ENCODE assay signal across 12 mouse cellular contexts in the genomic region with DNA sequence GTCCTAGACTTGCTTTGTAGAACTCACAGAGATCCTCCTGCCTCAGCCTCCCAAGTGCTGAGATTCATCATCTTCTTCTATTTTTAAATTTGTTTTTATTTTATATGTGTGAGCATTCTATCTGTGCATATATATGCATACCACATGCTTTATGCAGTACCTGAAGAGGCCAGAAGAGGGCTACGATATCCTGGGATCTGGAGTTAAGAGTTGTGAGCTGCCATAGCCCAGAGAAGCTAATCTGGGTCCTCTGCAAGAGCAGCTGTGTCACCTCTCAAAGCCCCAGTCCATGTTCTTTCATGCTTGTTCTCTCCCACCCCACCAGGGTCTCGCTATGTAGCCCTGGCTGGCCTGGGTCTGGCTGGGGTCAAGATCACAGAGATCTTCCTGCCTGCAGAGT.
DNase-seq lines count a peak whose midpoint lies in the region; ATAC-seq and TF ChIP-seq lines count a peak whose summit lies in the region.
"Had no signal": no experiment of that assay in that cellular context is flagged by ENCODE, and none has a peak within 500 bp of the region (broad histone marks: within the 10 kb centered on the region; RNA-seq: fewer than 3 reads in every experiment).

No protein-coding gene starts in this region.

- TF ChIP-seq CTCF in forebrain, postnatal 0 days (IDR thresholded peaks at IDR 0.05; ENCODE audit: low read depth) = peak; percentile 36; the same call in 1 of the 2 replicates
- peak; percentile 53 for TF ChIP-seq CTCF in lung, postnatal 0 days (IDR thresholded peaks at IDR 0.05)
- TF ChIP-seq CTCF in lung, adult 2 months (IDR thresholded peaks at IDR 0.05; ENCODE audit: insufficient read depth, low read length) = no peak

- no peak overlapping the region for H3K4me3 ChIP-seq in forebrain, postnatal 0 days (ENCODE audit: low read depth, low read length)
- H3K4me3 ChIP-seq in forebrain, embryonic 13.5 days = no peak overlapping the region
- H3K4me3 ChIP-seq in lung, postnatal 0 days (ENCODE audit: low read depth, low read length) = no peak overlapping the region
- no peak overlapping the region for H3K4me3 ChIP-seq in lung, adult 2 months (replicated peaks; ENCODE audit: extremely low read depth, low read depth, low read length)
- H3K4me3 ChIP-seq: lung, embryonic 15.5 days; neural tube, embryonic 15.5 days had no signal

- 90% methylated on average over 2 of the region's 2 CpGs for WGBS in forebrain, postnatal 0 days
- 90% methylated on average over 2 of the region's 2 CpGs for WGBS in forebrain, embryonic 13.5 days
- WGBS in lung, postnatal 0 days = 92% methylated on average over 2 of the region's 2 CpGs
- WGBS in lung, adult 2 months = 89% methylated on average over 2 of the region's 2 CpGs

- TF ChIP-seq EP300 in lung, postnatal 0 days (IDR thresholded peaks at IDR 0.05) = no peak

- intact Hi-C loops in left cerebral cortex, postnatal 14 days (cut with DNase I) = no loop called here

- H3K4me2 ChIP-seq in forebrain, postnatal 0 days (ENCODE audit: low read depth) = no peak overlapping the region
- H3K4me2 ChIP-seq in forebrain, embryonic 13.5 days = no peak overlapping the region
- H3K4me2 ChIP-seq in lung, postnatal 0 days (replicated peaks; ENCODE audit: low read depth, low read length) = no peak overlapping the region
- H3K4me2 ChIP-seq: lung, embryonic 15.5 days; neural tube, embryonic 15.5 days had no signal

- no peak for ATAC-seq in forebrain, postnatal 0 days
- ATAC-seq in forebrain, embryonic 13.5 days = no peak
- no peak for ATAC-seq in lung, postnatal 0 days
- ATAC-seq: inflammation-experienced regulatory T-cells, adult 6 months had no signal

- H3K9me3 ChIP-seq in forebrain, postnatal 0 days (ENCODE audit: low read length) = no peaks in the 10 kb centered on the region
- no peaks in the 10 kb centered on the region for H3K9me3 ChIP-seq in forebrain, embryonic 13.5 days (replicated peaks)
- H3K9me3 ChIP-seq in lung, postnatal 0 days (ENCODE audit: low read length) = no peaks in the 10 kb centered on the region
- H3K9me3 ChIP-seq: lung, embryonic 15.5 days; neural tube, embryonic 15.5 days had no signal

- H3K9ac ChIP-seq in forebrain, postnatal 0 days = no peak overlapping the region
- no peak overlapping the region for H3K9ac ChIP-seq in forebrain, embryonic 13.5 days
- H3K9ac ChIP-seq in lung, postnatal 0 days (replicated peaks; ENCODE audit: low read depth) = no peak overlapping the region
- H3K9ac ChIP-seq: lung, embryonic 15.5 days; neural tube, embryonic 15.5 days had no signal

- no peaks in the 10 kb centered on the region for H3K4me1 ChIP-seq in forebrain, postnatal 0 days (ENCODE audit: insufficient read depth)
- H3K4me1 ChIP-seq in forebrain, embryonic 13.5 days = no peaks in the 10 kb centered on the region
- no peaks in the 10 kb centered on the region for H3K4me1 ChIP-seq in lung, postnatal 0 days (ENCODE audit: insufficient read depth, low read depth, low read length)
- peaks cover 10% of the 10 kb centered on the region for H3K4me1 ChIP-seq in lung, adult 2 months (ENCODE audit: control insufficient read depth, insufficient read depth, low read length)
- H3K4me1 ChIP-seq: neural tube, embryonic 15.5 days had no signal

- H3K27ac ChIP-seq in forebrain, postnatal 0 days (ENCODE audit: low read depth, low read length) = no peak overlapping the region
- H3K27ac ChIP-seq in forebrain, embryonic 13.5 days = no peak overlapping the region
- H3K27ac ChIP-seq in lung, postnatal 0 days (ENCODE audit: low read length) = no peak overlapping the region
- H3K27ac ChIP-seq: lung, embryonic 15.5 days; neural tube, embryonic 15.5 days had no signal

- H3K36me3 ChIP-seq in forebrain, postnatal 0 days (ENCODE audit: insufficient read depth) = no peaks in the 10 kb centered on the region
- H3K36me3 ChIP-seq in forebrain, embryonic 13.5 days (ENCODE audit: poor library complexity, severe bottlenecking) = no peaks in the 10 kb centered on the region
- no peaks in the 10 kb centered on the region for H3K36me3 ChIP-seq in lung, postnatal 0 days (ENCODE audit: insufficient read depth, low read length)
- H3K36me3 ChIP-seq: lung, embryonic 15.5 days; neural tube, embryonic 15.5 days had no signal

- TF ChIP-seq POLR2A in lung, adult 2 months (IDR thresholded peaks at IDR 0.05; ENCODE audit: borderline replicate concordance, extremely low read depth, low read depth, low read length) = no peak

- no peak for DNase-seq in forebrain, postnatal 0 days
- DNase-seq in lung, postnatal 0 days (ENCODE audit: low spot score) = no peak
- no peak for DNase-seq in lung, adult 2 months
- peak; percentile 34 for DNase-seq in c-Kit-positive CD71-positive TER-119-negative erythroid progenitor cells, embryonic 14.5 days (ENCODE audit: low read depth)
- peak; percentile 45 to 65 for DNase-seq in thymus, postnatal 10 days (ENCODE audit: low spot score in 2 of 2)
- no peak for DNase-seq in layer of hippocampus, postnatal 10 days (ENCODE audit: low spot score in 2 of 2)
- DNase-seq in left cerebral cortex, postnatal 14 days (ENCODE audit: low spot score in 2 of 2) = no peak
- DNase-seq: gastrocnemius, postnatal 14 days had no signal

- no peaks in the 10 kb centered on the region for H3K27me3 ChIP-seq in forebrain, postnatal 0 days (ENCODE audit: insufficient read depth, low read length)
- H3K27me3 ChIP-seq in forebrain, embryonic 13.5 days = no peaks in the 10 kb centered on the region
- H3K27me3 ChIP-seq in lung, postnatal 0 days (replicated peaks; ENCODE audit: insufficient read depth, low read length) = no peaks in the 10 kb centered on the region
- H3K27me3 ChIP-seq: lung, embryonic 15.5 days; neural tube, embryonic 15.5 days had no signal

Comparison
In these comparisons a context has a peak if more than half of its experiments do, and no peak if none do; other contexts are left out.
1. DNase-seq: peak in c-Kit-positive CD71-positive TER-119-negative erythroid progenitor cells, embryonic 14.5 days (single experiment) and thymus, postnatal 10 days (2 of 2); none in forebrain, postnatal 0 days (single experiment), lung, postnatal 0 days (single experiment), lung, adult 2 months (single experiment), layer of hippocampus, postnatal 10 days (0 of 2) and left cerebral cortex, postnatal 14 days (0 of 2).